Mouse (Mus musculus): Measurements from ENCODE around the gene Tlr5.

The Tlr5 gene

GRCm38 (mm10) chr1:182954287-182955046 is at the start of gene Tlr5:
Gene Tlr5 (plus strand): TSS chr1:182954788.
- peak; percentile 19 for DNase-seq (ENCODE audit: low read depth, low spot score)

- DNase-seq (ENCODE audit: low read depth, low spot score), result no peak
These were observed 48.9 kb upstream of the Tlr5 start for GRCm38 (mm10) chr1:182905669-182906068.

GRCm38 (mm10) chr1:182908050-182909036 is 46.2 kb upstream of the Tlr5 start:
- DNase-seq (ENCODE audit: low read depth, low spot score), result peak; percentile 74

GRCm38 (mm10) chr1:182909066-182909465 is 45.5 kb upstream of the Tlr5 start:
- DNase-seq (ENCODE audit: low read depth, low spot score), result no peak

- DNase-seq (ENCODE audit: low read depth, low spot score), result no peak
These were observed 45.0 kb upstream of the Tlr5 start for GRCm38 (mm10) chr1:182909596-182909995.

GRCm38 (mm10) chr1:182912591-182912990 is 42.0 kb upstream of the Tlr5 start:
- no peak for DNase-seq (ENCODE audit: low read depth, low spot score)

DNA sequence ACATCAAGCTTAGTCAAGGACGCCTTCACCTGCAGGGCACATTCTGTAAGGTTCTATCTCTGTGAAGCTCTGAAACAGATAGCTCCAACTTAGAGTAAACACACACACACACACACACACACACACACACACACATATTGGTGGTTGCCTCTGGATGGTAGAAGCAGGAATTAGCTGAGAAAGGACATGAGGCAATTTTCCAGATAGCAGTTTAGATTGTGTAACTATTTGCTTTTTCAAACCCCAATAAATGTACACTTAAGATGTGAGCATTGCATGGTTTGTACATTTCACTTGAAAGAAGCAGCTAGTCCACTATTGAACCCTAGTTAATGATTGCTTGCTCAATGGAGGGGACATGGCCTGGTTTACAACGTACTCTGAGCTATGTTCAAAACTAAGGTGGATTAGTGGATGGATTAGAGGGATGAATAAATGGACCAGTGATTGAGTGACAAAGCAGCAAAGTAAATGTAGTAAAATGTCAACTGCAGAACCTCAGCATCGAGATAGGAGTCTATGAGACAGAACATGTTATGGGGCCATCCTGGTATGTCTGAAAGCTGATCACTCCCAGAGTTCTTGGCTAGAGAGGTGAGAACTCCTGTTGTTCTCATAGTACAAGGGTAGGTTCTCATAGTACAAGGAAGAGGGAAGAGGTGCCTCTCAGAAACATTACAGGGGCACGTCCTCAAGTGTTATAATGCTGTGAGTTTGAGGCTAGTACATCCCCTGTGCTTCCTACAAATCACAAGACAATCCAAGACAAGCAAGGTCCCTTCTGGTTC is 40.3 kb upstream of the Tlr5 start:
- DNase-seq (ENCODE audit: low read depth, low spot score), result no peak

DNA sequence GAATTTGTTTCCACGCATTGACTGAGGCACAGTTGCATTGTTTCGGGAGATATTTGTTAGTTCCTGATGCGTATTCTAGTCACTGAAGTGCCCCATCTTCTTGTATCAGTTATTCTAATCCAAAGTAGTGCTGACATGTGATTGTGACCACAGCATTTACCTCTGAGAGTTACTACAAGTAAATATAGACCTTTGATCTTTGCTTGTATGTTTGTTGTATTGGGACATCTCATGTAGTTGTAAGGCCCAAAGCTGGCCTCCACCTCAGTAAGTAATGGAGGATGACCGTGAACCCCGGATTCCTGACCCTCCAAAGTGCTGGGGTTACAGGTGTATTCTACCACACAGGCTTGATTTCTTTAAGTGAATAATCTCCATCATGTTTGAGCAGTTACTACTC is 38.4 kb upstream of the Tlr5 start:
- no peak for DNase-seq (ENCODE audit: low read depth, low spot score)

GRCm38 (mm10) chr1:182918718-182919346 is 35.8 kb upstream of the Tlr5 start:
- no peak for DNase-seq (ENCODE audit: low read depth, low spot score)

GRCm38 (mm10) chr1:182922824-182923223 is 31.8 kb upstream of the Tlr5 start:
- no peak for DNase-seq (ENCODE audit: low read depth, low spot score)

DNA sequence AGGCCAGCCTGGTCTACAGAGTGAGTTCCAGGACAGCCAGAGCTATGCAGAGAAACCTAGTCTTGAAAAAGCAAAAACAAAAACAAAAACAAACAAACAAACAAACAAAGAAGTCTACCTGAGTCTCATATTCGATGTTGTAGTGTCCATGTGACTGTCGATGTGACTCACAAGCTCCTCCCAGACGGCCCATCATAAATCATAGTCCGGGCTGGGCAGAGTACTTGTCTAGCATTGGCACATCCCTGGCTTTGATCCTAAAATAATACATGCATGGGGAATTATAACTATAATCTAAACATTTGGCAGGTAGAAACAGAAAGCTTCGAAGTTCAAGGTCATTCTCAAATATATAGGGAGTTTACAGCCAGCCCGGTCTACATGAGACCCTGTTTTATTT is 28.1 kb upstream of the Tlr5 start:
- no peak for DNase-seq (ENCODE audit: low read depth, low spot score)

- no peak for DNase-seq (ENCODE audit: low read depth, low spot score)
These were observed 26.4 kb upstream of the Tlr5 start for GRCm38 (mm10) chr1:182927878-182928851.

GRCm38 (mm10) chr1:182935469-182935868 is 19.1 kb upstream of the Tlr5 start:
- DNase-seq (ENCODE audit: low read depth, low spot score), result no peak

- no peak for DNase-seq (ENCODE audit: low read depth, low spot score)
These were observed 17.0 kb upstream of the Tlr5 start for GRCm38 (mm10) chr1:182937486-182938120.

DNA sequence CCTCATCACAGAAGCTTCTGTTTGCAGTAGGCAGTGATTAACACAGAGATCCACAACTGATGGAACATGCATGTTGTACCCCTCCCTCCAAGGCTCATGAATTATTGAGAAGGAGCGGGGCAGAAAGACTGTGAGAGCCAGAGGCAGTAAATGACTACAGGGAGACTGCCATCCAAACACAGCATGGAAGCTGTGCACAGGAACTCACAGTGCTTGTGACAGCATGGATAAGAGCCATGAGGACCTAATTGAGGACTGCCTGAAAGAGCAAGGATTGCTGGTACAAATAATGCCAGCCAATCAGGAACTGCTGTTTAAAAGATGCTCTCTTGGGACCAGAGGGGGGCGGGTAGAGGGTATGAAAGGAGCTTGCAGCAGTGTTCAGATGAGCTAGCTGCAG is 12.7 kb upstream of the Tlr5 start:
- no peak for DNase-seq (ENCODE audit: low read depth, low spot score)

GRCm38 (mm10) chr1:182943911-182944310 is 10.7 kb upstream of the Tlr5 start:
- DNase-seq (ENCODE audit: low read depth, low spot score), result no peak

DNA sequence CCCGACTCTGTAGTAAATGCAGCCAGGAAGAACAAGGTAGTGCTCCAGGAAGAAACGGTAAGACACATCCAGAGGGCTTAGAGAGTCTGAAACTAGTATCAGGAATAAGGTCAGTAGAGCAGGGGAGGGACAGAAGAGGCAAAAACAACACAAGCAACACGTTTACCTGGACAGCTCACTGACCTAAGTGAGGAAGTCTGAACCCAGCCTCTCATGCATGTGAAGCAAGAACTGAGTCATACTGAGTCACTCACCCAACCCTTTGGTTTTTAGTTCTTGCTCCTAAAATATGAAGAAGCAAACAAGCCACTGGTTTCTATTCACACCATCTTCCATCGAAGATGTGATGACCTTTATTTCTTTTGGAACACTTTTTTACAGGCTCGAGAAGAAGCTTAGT is 9.9 kb upstream of the Tlr5 start:
- no peak for DNase-seq (ENCODE audit: low read depth, low spot score)

DNA sequence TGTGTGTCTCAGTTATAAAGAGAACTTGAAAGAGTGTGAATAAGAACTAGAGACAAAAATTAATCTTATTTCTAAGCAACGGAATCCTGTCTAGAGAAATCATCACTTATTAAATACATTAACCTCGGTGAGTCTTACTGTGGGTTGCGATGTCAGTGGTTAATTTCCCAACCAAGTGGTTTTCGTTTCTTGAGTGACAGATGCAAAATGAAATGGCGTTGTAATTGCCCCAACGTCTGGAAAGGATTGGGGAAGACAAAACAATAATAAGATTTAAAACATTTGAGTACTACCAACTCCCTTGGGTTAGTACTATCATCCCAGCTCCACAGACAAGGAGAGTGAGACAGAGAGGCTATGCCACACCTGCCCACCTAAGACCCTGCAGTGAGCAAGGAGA is 9.0 kb upstream of the Tlr5 start:
- DNase-seq (ENCODE audit: low read depth, low spot score), result no peak

- DNase-seq (ENCODE audit: low read depth, low spot score), result no peak
These were observed 3.3 kb upstream of the Tlr5 start for GRCm38 (mm10) chr1:182951298-182951697.

DNA sequence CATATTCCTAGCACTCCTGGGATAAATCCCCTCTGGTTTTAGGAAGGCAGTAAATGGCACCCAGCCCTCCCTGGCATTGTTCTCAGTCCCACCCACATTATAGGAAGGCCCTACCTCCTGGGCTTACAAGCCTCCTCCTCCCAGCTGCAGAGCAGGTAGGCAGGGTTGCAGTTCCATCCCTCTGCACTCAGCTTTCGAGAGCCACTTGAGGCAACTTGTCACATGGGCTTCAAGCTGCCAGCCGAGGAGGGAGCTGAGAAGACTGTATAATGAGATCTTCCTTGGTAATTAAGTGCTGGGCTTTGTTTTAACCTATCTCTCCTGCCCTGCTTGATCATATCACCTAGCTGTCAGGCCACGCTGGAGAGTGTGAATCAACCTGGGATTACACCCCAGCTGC is 1.4 kb upstream of the Tlr5 start:
- no peak for DNase-seq (ENCODE audit: low read depth, low spot score)
